Mouse (Mus musculus) bone marrow, adult 2 months (tissue): ENCODE data around the gene Htr3a. TPM values are rescaled to one million over a fixed set of nuclear protein-coding genes. Genes with fewer than 3 reads are reported as not detected.

Experiments used
- H3K27ac ChIP-seq: fragments of 200-500 bp; 2 replicates; pipeline ENCODE4 v1.5.1; 2012; ENCODE audit warnings: low read depth, mild to moderate bottlenecking, control low read depth, inconsistent platforms, low read length; ENCODE audit not compliant: control insufficient read depth, poor library complexity, insufficient read depth
- H3K4me1 ChIP-seq: fragments of 200-500 bp; 2 replicates; pipeline ENCODE4 v1.6.1; 2011; ENCODE audit warnings: low read length; ENCODE audit not compliant: control insufficient read depth, insufficient read depth
- H3K4me3 ChIP-seq: fragments of 200-500 bp; replicated peaks from 2 replicates; pipeline ENCODE3; 2011; ENCODE audit warnings: mild to moderate bottlenecking, low read depth, low read length, control low read depth; ENCODE audit not compliant: control insufficient read depth
- CTCF ChIP-seq: fragments of 200-500 bp; IDR thresholded peaks from 2 replicates; pipeline ENCODE4 v1.5.1; 2011; ENCODE audit warnings: low read length, control low read depth; ENCODE audit not compliant: control insufficient read depth, insufficient read depth
- POLR2A ChIP-seq: fragments of 200-500 bp; IDR thresholded peaks from 2 replicates; pipeline ENCODE4 v1.6.1; 2011; ENCODE audit warnings: low read depth, mild to moderate bottlenecking, control low read depth, low read length, borderline replicate concordance; ENCODE audit not compliant: control insufficient read depth
- WGBS: fragments of 180-500 bp; shearing (Covaris S2); methylation state at CpG from one replicate; pipeline ENCODE4 v1.1.7; 2018; 5-methylcytosine and 5-hydroxymethylcytosine counted together
- polyA plus RNA-seq: library from polyadenylated mRNA; stranded (reverse); fragments of >200 nt; gene quantifications from 2 replicates; pipeline ENCODE4 v1.2.4, GENCODE M21; 2011; ENCODE audit warnings: low replicate concordance; ENCODE audit not compliant: missing spikeins, insufficient read depth, insufficient read length

Gene Htr3a
- polyA plus RNA-seq, 1 experiment = not detected

DNA sequence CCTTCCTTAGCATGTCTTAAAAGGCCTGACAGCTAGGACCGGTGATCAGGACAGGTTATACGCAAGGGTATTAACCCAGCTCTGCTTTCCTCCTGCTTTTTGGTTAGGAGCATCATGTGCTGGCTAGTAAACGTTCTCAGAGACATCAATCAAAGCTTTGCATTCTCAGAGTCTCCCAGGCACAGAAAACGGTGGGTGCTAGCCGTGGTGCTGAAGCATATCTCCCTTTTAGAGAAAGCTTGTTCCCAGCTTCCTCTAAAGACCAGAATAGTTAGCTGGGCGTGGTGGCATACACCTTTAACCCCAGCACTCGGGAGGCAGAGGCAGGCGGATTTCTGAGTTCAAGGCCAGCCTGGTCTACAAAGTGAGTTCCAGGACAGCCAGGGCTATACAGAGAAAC is 12.3 kb downstream of the Htr3a start:
- TF ChIP-seq POLR2A (no peak), CTCF (no peak)
- no peak overlapping the region for H3K27ac ChIP-seq
- no peak overlapping the region for H3K4me3 ChIP-seq
- 21% methylated on average over 8 of the region's 8 CpGs for WGBS
- H3K4me1 ChIP-seq = no peaks in the 10 kb centered on the region

DNA sequence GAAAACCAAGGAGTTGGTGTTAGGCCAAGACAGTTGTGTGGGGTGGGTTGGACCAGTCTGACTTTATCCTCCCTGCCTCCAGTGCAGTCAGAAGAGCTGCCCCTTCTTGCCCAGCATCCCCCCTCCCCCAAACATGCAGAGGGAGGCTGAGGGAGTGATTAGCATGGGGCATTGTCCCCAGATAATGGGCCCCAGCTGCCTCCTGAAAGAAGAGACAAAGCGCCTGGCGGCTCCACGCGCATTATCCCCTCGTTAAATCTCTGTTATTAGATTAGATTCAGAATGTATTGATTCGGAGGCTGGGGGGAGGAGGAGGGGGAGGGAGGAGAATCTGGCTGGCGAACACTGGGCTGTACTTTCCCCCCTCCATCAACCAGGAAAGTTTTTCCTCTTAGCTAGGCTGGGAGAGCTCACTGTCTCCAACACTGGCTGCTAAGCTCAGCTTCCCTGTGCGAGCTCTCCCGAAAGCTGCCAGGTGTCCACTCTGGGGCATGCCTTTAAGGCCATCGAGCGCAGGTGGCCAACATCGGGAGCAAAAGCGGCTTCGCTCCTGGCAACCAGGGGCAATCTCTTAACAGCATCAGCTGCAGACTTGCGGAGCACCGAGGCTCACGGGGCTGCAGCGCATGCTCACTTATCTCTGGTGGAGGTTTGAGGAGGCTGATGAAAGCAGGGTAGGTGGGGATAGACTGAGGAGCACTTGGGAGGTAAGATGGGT is 14.9 kb downstream of the Htr3a start:
- WGBS = 42% methylated on average over 18 of the region's 18 CpGs
- Histone ChIP-seq H3K4me3 (no peak overlapping the region), H3K4me1 (no peaks in the 10 kb centered on the region), H3K27ac (no peak overlapping the region)
- no peak for TF ChIP-seq POLR2A

DNA sequence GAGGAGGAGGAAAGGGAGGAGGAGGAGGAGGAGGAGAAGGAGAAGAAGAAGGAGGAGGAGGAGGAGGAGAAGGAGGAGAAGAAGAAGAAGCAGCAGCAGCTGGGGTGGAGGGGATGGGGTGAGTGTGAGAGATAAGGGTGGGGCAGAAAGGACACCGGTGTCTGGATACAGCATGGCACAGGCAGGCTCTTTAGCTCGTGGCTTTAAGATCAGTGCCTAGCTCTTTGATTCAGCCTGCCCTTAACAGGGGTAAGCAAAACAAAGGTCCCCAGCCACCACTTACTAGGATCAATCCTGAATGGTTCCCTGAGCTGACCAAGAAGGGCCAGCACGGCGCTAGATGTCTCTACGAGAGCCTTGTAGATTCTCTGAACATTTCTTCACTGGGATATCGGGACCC is 16.1 kb downstream of the Htr3a start:
- no peak overlapping the region for H3K4me3 ChIP-seq
- no peak overlapping the region for H3K27ac ChIP-seq
- no peak for TF ChIP-seq CTCF
- no peak for TF ChIP-seq POLR2A
- WGBS = 70% methylated on average over 6 of the region's 6 CpGs
- H3K4me1 ChIP-seq = no peaks in the 10 kb centered on the region

DNA sequence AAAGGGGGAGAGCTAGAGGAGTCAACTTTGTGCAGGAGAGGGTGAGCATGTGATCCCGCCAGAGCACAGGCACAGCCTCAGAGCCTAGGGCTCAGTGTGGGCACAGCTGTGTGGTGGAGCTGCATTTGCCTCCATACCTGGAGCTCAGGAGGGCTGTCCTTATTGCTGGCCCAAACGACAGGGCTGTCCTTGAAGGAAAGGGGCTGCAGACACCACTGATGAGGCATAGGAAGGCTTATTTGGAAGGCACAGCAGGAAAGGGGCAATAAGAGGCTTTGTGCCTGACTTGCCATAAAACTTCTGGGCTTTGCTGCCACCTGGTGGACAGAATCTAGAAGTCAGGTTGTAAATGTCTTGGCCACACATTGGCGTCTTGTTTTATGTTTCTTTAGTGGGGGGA is 16.9 kb downstream of the Htr3a start:
- Histone ChIP-seq H3K4me1 (no peaks in the 10 kb centered on the region), H3K27ac (no peak overlapping the region), H3K4me3 (no peak overlapping the region)
- WGBS = 21% methylated on average over 3 of the region's 3 CpGs
- TF ChIP-seq CTCF (peak; percentile 55), POLR2A (no peak)

DNA sequence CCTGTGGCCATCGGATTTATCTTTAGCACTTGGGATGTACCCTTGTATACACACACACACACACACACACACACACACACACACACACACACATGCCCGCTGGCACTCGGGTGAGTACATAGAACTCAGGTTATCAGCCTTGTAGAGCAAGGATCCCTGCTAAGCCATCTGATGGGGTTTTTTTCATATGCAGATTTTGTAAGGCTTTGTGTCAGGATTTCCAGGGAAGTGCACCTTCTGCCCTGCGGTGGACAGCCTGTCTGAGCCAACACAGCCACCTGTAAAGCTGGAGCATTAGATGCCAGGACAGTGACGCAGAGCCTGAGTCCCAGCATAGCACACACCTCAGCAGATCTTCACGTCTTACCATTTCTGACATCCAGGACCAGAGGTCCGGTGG is 21.8 kb downstream of the Htr3a start:
- Histone ChIP-seq H3K4me1 (no peaks in the 10 kb centered on the region), H3K4me3 (no peak overlapping the region), H3K27ac (no peak overlapping the region)
- no peak for TF ChIP-seq POLR2A
- TF ChIP-seq CTCF = no peak
- 75% methylated on average over 7 of the region's 7 CpGs for WGBS

DNA sequence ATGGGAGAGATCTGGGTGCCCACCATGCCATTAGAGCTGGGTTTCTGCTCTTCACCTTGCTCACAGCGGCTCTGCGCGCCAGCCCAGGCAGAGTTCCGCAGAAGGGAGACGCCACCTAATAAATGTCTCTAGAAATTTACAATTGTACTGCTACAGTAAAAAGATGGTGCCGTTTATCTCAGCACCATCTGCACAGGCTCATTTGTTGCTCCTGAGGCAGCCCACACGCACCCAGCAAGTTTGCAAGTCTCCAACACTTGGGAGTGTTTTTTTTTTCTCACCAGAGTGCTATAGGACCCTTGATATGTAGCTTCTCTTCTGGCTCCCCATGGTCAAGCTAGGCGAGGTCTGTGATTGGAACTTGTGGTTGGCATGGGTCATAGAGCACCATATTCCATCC is 38.0 kb downstream of the Htr3a start:
- Histone ChIP-seq H3K27ac (no peak overlapping the region), H3K4me3 (no peak overlapping the region), H3K4me1 (no peaks in the 10 kb centered on the region)
- WGBS = 79% methylated on average over 8 of the region's 8 CpGs
- TF ChIP-seq POLR2A (no peak), CTCF (no peak)

GRCm38 (mm10) chr9:48866523-48867121 is 44.3 kb downstream of the Htr3a start:
- Histone ChIP-seq H3K4me3 (no peak overlapping the region), H3K4me1 (no peaks in the 10 kb centered on the region), H3K27ac (no peak overlapping the region)
- TF ChIP-seq POLR2A = no peak
- TF ChIP-seq CTCF = no peak
- WGBS = 70% methylated on average over 12 of the region's 12 CpGs

GRCm38 (mm10) chr9:48865235-48865634 is 45.7 kb downstream of the Htr3a start:
- Histone ChIP-seq H3K27ac (no peak overlapping the region), H3K4me3 (no peak overlapping the region), H3K4me1 (no peaks in the 10 kb centered on the region)
- TF ChIP-seq POLR2A (no peak), CTCF (no peak)
- 70% methylated on average over 9 of the region's 9 CpGs for WGBS
